Mouse (Mus musculus): ENCODE results near the gene Slc30a10. TPM values are rescaled to one million over a fixed set of nuclear protein-coding genes. Genes with fewer than 3 reads are reported as not detected.
A peak's percentile ranks its signal among the peaks of the same experiment; 100 is the strongest.

Slc30a10 gene
- polyA plus RNA-seq, 1 experiment from 2014 or later = 5.8 TPM

- Histone ChIP-seq H3K27me3 (ENCODE audit: control insufficient read depth, insufficient read depth, low read length) (peaks cover 7% of the 10 kb centered on the region; the same call in 1 of the 2 replicates), H3K27ac (ENCODE audit: low read depth, low read length) (no peak overlapping the region), H3K4me2 (ENCODE audit: low read depth, low read length) (peak overlapping the region; percentile 84), H3K4me1 (ENCODE audit: control insufficient read depth, insufficient read depth, low read length) (peaks cover 4% of the 10 kb centered on the region; the same call in 1 of the 2 replicates), H3K36me3 (ENCODE audit: control insufficient read depth, insufficient read depth, low read length) (no peaks in the 10 kb centered on the region), H3K4me3 (ENCODE audit: low read depth, low read length) (peak overlapping the region; percentile 49), H3K9me3 (ENCODE audit: control insufficient read depth, low read length) (no peaks in the 10 kb centered on the region), H3K9ac (replicated peaks; ENCODE audit: low read depth, low read length) (no peak overlapping the region)
- 40% methylated on average over 4 of the region's 4 CpGs for WGBS
- 0 out of 2 replicates have a peak, but pooled peaks have one; percentile 13 for ATAC-seq (ENCODE audit: low read depth)
Measured at GRCm38 (mm10) chr1:185454144-185454543, 504 bp upstream of the Slc30a10 start.

- Histone ChIP-seq H3K4me2 (ENCODE audit: low read depth, low read length) (peak overlapping the region; percentile 84), H3K4me1 (ENCODE audit: control insufficient read depth, insufficient read depth, low read length) (peaks cover 4% of the 10 kb centered on the region; the same call in 1 of the 2 replicates), H3K9ac (replicated peaks; ENCODE audit: low read depth, low read length) (peak overlapping the region; percentile 62), H3K27ac (ENCODE audit: low read depth, low read length) (0 out of 2 replicates have a peak overlapping the region, but pooled peaks have one; percentile 40), H3K4me3 (ENCODE audit: low read depth, low read length) (peak overlapping the region; percentile 49), H3K9me3 (ENCODE audit: control insufficient read depth, low read length) (no peaks in the 10 kb centered on the region), H3K27me3 (ENCODE audit: control insufficient read depth, insufficient read depth, low read length) (peaks cover 7% of the 10 kb centered on the region; the same call in 1 of the 2 replicates), H3K36me3 (ENCODE audit: control insufficient read depth, insufficient read depth, low read length) (no peaks in the 10 kb centered on the region)
- ATAC-seq (ENCODE audit: low read depth) = peak; percentile 76
- WGBS = under 1% methylated on average over 63 of the region's 71 CpGs
Measured at GRCm38 (mm10) chr1:185454955-185455701, 480 bp downstream of the Slc30a10 start.

- 88% methylated on average over 9 of the region's 9 CpGs for WGBS
- Histone ChIP-seq H3K4me2 (ENCODE audit: low read depth, low read length) (peak overlapping the region; percentile 84), H3K4me3 (ENCODE audit: low read depth, low read length) (peak overlapping the region; percentile 49), H3K36me3 (ENCODE audit: control insufficient read depth, insufficient read depth, low read length) (no peaks in the 10 kb centered on the region), H3K9me3 (ENCODE audit: control insufficient read depth, low read length) (no peaks in the 10 kb centered on the region), H3K9ac (replicated peaks; ENCODE audit: low read depth, low read length) (no peak overlapping the region), H3K27me3 (ENCODE audit: control insufficient read depth, insufficient read depth, low read length) (peaks cover 7% of the 10 kb centered on the region; the same call in 1 of the 2 replicates), H3K4me1 (ENCODE audit: control insufficient read depth, insufficient read depth, low read length) (peaks cover 4% of the 10 kb centered on the region; the same call in 1 of the 2 replicates), H3K27ac (ENCODE audit: low read depth, low read length) (no peak overlapping the region)
- no peak for ATAC-seq (ENCODE audit: low read depth)
Measured at GRCm38 (mm10) chr1:185456327-185456726, 1.7 kb downstream of the Slc30a10 start.

GRCm38 (mm10) chr1:185460096-185460495 is 5.4 kb downstream of the Slc30a10 start:
- Histone ChIP-seq H3K36me3 (ENCODE audit: control insufficient read depth, insufficient read depth, low read length) (no peaks in the 10 kb centered on the region), H3K4me3 (ENCODE audit: low read depth, low read length) (no peak overlapping the region), H3K4me2 (ENCODE audit: low read depth, low read length) (no peak overlapping the region), H3K27ac (ENCODE audit: low read depth, low read length) (no peak overlapping the region), H3K4me1 (ENCODE audit: control insufficient read depth, insufficient read depth, low read length) (no peaks in the 10 kb centered on the region), H3K9ac (replicated peaks; ENCODE audit: low read depth, low read length) (no peak overlapping the region), H3K9me3 (ENCODE audit: control insufficient read depth, low read length) (no peaks in the 10 kb centered on the region), H3K27me3 (ENCODE audit: control insufficient read depth, insufficient read depth, low read length) (peaks cover 7% of the 10 kb centered on the region; the same call in 1 of the 2 replicates)
- WGBS = 89% methylated on average over 5 of the region's 5 CpGs
- no peak for ATAC-seq (ENCODE audit: low read depth)

GRCm38 (mm10) chr1:185462889-185463288 is 8.2 kb downstream of the Slc30a10 start:
- H3K9me3 ChIP-seq (ENCODE audit: control insufficient read depth, low read length) = no peaks in the 10 kb centered on the region
- H3K36me3 ChIP-seq (ENCODE audit: control insufficient read depth, insufficient read depth, low read length) = no peaks in the 10 kb centered on the region
- ATAC-seq (ENCODE audit: low read depth) = no peak
- H3K4me2 ChIP-seq (ENCODE audit: low read depth, low read length) = no peak overlapping the region
- WGBS = 59% methylated on average over 5 of the region's 5 CpGs
- no peak overlapping the region for H3K9ac ChIP-seq (replicated peaks; ENCODE audit: low read depth, low read length)
- H3K27me3 ChIP-seq (ENCODE audit: control insufficient read depth, insufficient read depth, low read length) = no peaks in the 10 kb centered on the region
- H3K27ac ChIP-seq (ENCODE audit: low read depth, low read length) = no peak overlapping the region
- H3K4me1 ChIP-seq (ENCODE audit: control insufficient read depth, insufficient read depth, low read length) = no peaks in the 10 kb centered on the region
- H3K4me3 ChIP-seq (ENCODE audit: low read depth, low read length) = no peak overlapping the region

GRCm38 (mm10) chr1:185469551-185470021 is 14.9 kb downstream of the Slc30a10 start:
- 81% methylated on average over 8 of the region's 8 CpGs for WGBS
- ATAC-seq (ENCODE audit: low read depth) = no peak
- Histone ChIP-seq H3K27me3 (ENCODE audit: control insufficient read depth, insufficient read depth, low read length) (no peaks in the 10 kb centered on the region), H3K36me3 (ENCODE audit: control insufficient read depth, insufficient read depth, low read length) (no peaks in the 10 kb centered on the region), H3K27ac (ENCODE audit: low read depth, low read length) (no peak overlapping the region), H3K9ac (replicated peaks; ENCODE audit: low read depth, low read length) (no peak overlapping the region), H3K4me3 (ENCODE audit: low read depth, low read length) (no peak overlapping the region), H3K9me3 (ENCODE audit: control insufficient read depth, low read length) (no peaks in the 10 kb centered on the region), H3K4me1 (ENCODE audit: control insufficient read depth, insufficient read depth, low read length) (no peaks in the 10 kb centered on the region), H3K4me2 (ENCODE audit: low read depth, low read length) (no peak overlapping the region)

- H3K9ac ChIP-seq (replicated peaks; ENCODE audit: low read depth, low read length) = no peak overlapping the region
- H3K27me3 ChIP-seq (ENCODE audit: control insufficient read depth, insufficient read depth, low read length) = no peaks in the 10 kb centered on the region
- no peak overlapping the region for H3K4me3 ChIP-seq (ENCODE audit: low read depth, low read length)
- H3K9me3 ChIP-seq (ENCODE audit: control insufficient read depth, low read length) = no peaks in the 10 kb centered on the region
- H3K27ac ChIP-seq (ENCODE audit: low read depth, low read length) = no peak overlapping the region
- ATAC-seq (ENCODE audit: low read depth) = no peak
- H3K4me2 ChIP-seq (ENCODE audit: low read depth, low read length) = no peak overlapping the region
- H3K4me1 ChIP-seq (ENCODE audit: control insufficient read depth, insufficient read depth, low read length) = no peaks in the 10 kb centered on the region
- no peaks in the 10 kb centered on the region for H3K36me3 ChIP-seq (ENCODE audit: control insufficient read depth, insufficient read depth, low read length)
- 65% methylated on average over 8 of the region's 8 CpGs for WGBS
Measured at GRCm38 (mm10) chr1:185472025-185472720, 17.5 kb downstream of the Slc30a10 start.

GRCm38 (mm10) chr1:185472730-185473129 is 18.1 kb downstream of the Slc30a10 start:
- no peak for ATAC-seq (ENCODE audit: low read depth)
- H3K4me1 ChIP-seq (ENCODE audit: control insufficient read depth, insufficient read depth, low read length) = no peaks in the 10 kb centered on the region
- WGBS = 85% methylated on average over 4 of the region's 4 CpGs

GRCm38 (mm10) chr1:185473437-185473836 is 18.8 kb downstream of the Slc30a10 start:
- H3K4me3 ChIP-seq (ENCODE audit: low read depth, low read length) = no peak overlapping the region
- H3K36me3 ChIP-seq (ENCODE audit: control insufficient read depth, insufficient read depth, low read length) = no peaks in the 10 kb centered on the region
- H3K4me2 ChIP-seq (ENCODE audit: low read depth, low read length) = no peak overlapping the region
- no peak overlapping the region for H3K9ac ChIP-seq (replicated peaks; ENCODE audit: low read depth, low read length)
- H3K9me3 ChIP-seq (ENCODE audit: control insufficient read depth, low read length) = no peaks in the 10 kb centered on the region
- no peak overlapping the region for H3K27ac ChIP-seq (ENCODE audit: low read depth, low read length)
- H3K27me3 ChIP-seq (ENCODE audit: control insufficient read depth, insufficient read depth, low read length) = no peaks in the 10 kb centered on the region
- H3K4me1 ChIP-seq (ENCODE audit: control insufficient read depth, insufficient read depth, low read length) = no peaks in the 10 kb centered on the region
- 90% methylated on average over 1 of the region's 1 CpGs for WGBS
- no peak for ATAC-seq (ENCODE audit: low read depth)

More at GRCm38 (mm10) chr1:185472730-185473129, 18.1 kb downstream of the Slc30a10 start:
- no peak overlapping the region for H3K4me2 ChIP-seq (ENCODE audit: low read depth, low read length)
- no peaks in the 10 kb centered on the region for H3K36me3 ChIP-seq (ENCODE audit: control insufficient read depth, insufficient read depth, low read length)
- H3K27ac ChIP-seq (ENCODE audit: low read depth, low read length) = no peak overlapping the region
- H3K27me3 ChIP-seq (ENCODE audit: control insufficient read depth, insufficient read depth, low read length) = no peaks in the 10 kb centered on the region
- H3K9ac ChIP-seq (replicated peaks; ENCODE audit: low read depth, low read length) = no peak overlapping the region
- H3K4me3 ChIP-seq (ENCODE audit: low read depth, low read length) = no peak overlapping the region
- H3K9me3 ChIP-seq (ENCODE audit: control insufficient read depth, low read length) = no peaks in the 10 kb centered on the region

Measured in neural tube, embryonic 14.5 days (tissue).